Mouse (Mus musculus) adrenal gland, adult 2 months (tissue): ENCODE data around the gene Ripply3. TPM values are rescaled to one million over a fixed set of nuclear protein-coding genes. Genes with fewer than 3 reads are reported as not detected.
A peak's percentile ranks its signal among the peaks of the same experiment; 100 is the strongest.

Source experiments
- DNase-seq: peaks from one replicate; pipeline ENCODE4 v3.0.0; 2021
- polyA plus RNA-seq: library from polyadenylated mRNA; depleted of rRNA; stranded (reverse); fragments of >200 nt; gene quantifications from 2 replicates; pipeline ENCODE4 v1.2.3, GENCODE M21; 2012; rRNA removed
- total RNA-seq, 2 experiments: library from RNA; stranded (reverse); gene quantifications; 2 replicates each; pipeline ENCODE4 v1.2.3; 2021

Ripply3 gene
- total and polyA plus RNA-seq, 3 experiments: 2.4 to 7.5 (median 4.1) TPM

GRCm38 (mm10) chr16:94358091-94358490 lies 29.9 kb downstream of the Ripply3 start:
- DNase-seq: no peak

- DNase-seq: peak; percentile 73
Observed at GRCm38 (mm10) chr16:94360578-94361350, 32.5 kb downstream of the Ripply3 start.

- peak; percentile 93 for DNase-seq
Observed at GRCm38 (mm10) chr16:94362174-94362873, 34.1 kb downstream of the Ripply3 start.

GRCm38 (mm10) chr16:94363814-94364213 lies 35.6 kb downstream of the Ripply3 start:
- peak; percentile 17 for DNase-seq

GRCm38 (mm10) chr16:94365435-94365834 lies 37.2 kb downstream of the Ripply3 start:
- no peak for DNase-seq

- DNase-seq: no peak
Observed at GRCm38 (mm10) chr16:94369596-94370172, 41.5 kb downstream of the Ripply3 start.

GRCm38 (mm10) chr16:94370173-94370914 lies 42.1 kb downstream of the Ripply3 start, which contains the start of gene Ttc3:
Gene Ttc3, plus strand, starts transcription at chr16:94370618.
- peak; percentile 96 for DNase-seq

- DNase-seq: peak; percentile 90
Observed at GRCm38 (mm10) chr16:94370915-94371300, 42.7 kb downstream of the Ripply3 start.

GRCm38 (mm10) chr16:94371301-94371931 lies 43.2 kb downstream of the Ripply3 start, which contains the start of gene Pigp:
Gene Pigp, minus strand, starts transcription at chr16:94371842.
- peak; percentile 77 for DNase-seq

GRCm38 (mm10) chr16:94379386-94379785 lies 51.2 kb downstream of the Ripply3 start:
- no peak for DNase-seq

GRCm38 (mm10) chr16:94383277-94383676 lies 55.1 kb downstream of the Ripply3 start:
- DNase-seq: no peak

Other genes with a start within 250 kb of the Ripply3 start
- not detected for gene Sim2, start 243.5 kb upstream of the Ripply3 start, total RNA-seq
- not detected in 2 replicates for gene Sim2, start 243.5 kb upstream of the Ripply3 start, polyA plus RNA-seq
- 10 to 100 TPM; 15.0 to 16.6 TPM for gene Hlcs, start 14.8 kb upstream of the Ripply3 start, total RNA-seq
- gene Hlcs, start 14.8 kb upstream of the Ripply3 start, polyA plus RNA-seq: 10.3 and 10.4 TPM in 2 replicates
- gene Ttc3, start 42.2 kb downstream of the Ripply3 start, total RNA-seq: 10 to 100 TPM; 88.2 to 98.1 TPM
- gene Ttc3, start 42.2 kb downstream of the Ripply3 start, polyA plus RNA-seq: 32.0 and 32.1 TPM in 2 replicates
- 10 to 100 TPM; 87.0 to 94.7 TPM for gene Pigp, start 43.4 kb downstream of the Ripply3 start, total RNA-seq
- gene Pigp, start 43.4 kb downstream of the Ripply3 start, polyA plus RNA-seq: 42.1 and 47.7 TPM in 2 replicates
- gene Vps26c, start 198.4 kb downstream of the Ripply3 start, total RNA-seq: 10 to 100 TPM; 53.7 to 58.8 TPM
- 24.1 and 25.1 TPM in 2 replicates for gene Vps26c, start 198.4 kb downstream of the Ripply3 start, polyA plus RNA-seq
- gene Dyrk1a, start 241.6 kb downstream of the Ripply3 start, total RNA-seq: 10 to 100 TPM; 60.5 to 97.8 TPM
- gene Dyrk1a, start 241.6 kb downstream of the Ripply3 start, polyA plus RNA-seq: 20.5 and 32.0 TPM in 2 replicates